Mouse (Mus musculus) E14TG2a.4 (cell line): ENCODE data around the gene Uqcc3.
"Not testable (repeated sequence)": the region's sequence is repeated elsewhere in the genome, so short reads cannot be mapped to it uniquely, and the experiment has no call there.

Experiments used
- H3K27me3 ChIP-seq: 2 replicates; pipeline ENCODE4 v1.6.1; 2014; ENCODE audit warnings: low read length, control low read depth; ENCODE audit not compliant: insufficient read depth
- H3K36me3 ChIP-seq: 2 replicates; pipeline ENCODE4 v1.6.1; 2014; ENCODE audit warnings: low read length, control low read depth; ENCODE audit not compliant: insufficient read depth
- H3K4me1 ChIP-seq: replicated peaks from 2 replicates; pipeline ENCODE4 v1.6.1; 2014; ENCODE audit warnings: low read depth, low read length, control low read depth
- H3K4me3 ChIP-seq: replicated peaks from 2 replicates; pipeline ENCODE4 v1.5.1; 2014; ENCODE audit warnings: mild to moderate bottlenecking, low read length
- H3K9me3 ChIP-seq: 2 replicates; pipeline ENCODE4 v1.6.1; 2014; ENCODE audit warnings: low read length, control low read depth
- CTCF ChIP-seq: conservative IDR thresholded peaks from 2 replicates; pipeline ENCODE4 v1.5.1; 2014; ENCODE audit warnings: low read length
- NANOG ChIP-seq: IDR thresholded peaks from 2 replicates; pipeline ENCODE4 v1.6.1; 2014; ENCODE audit warnings: borderline replicate concordance, low read length, mixed read lengths
- POU5F1 ChIP-seq: IDR thresholded peaks from 2 replicates; pipeline ENCODE4 v1.6.1; 2014; ENCODE audit warnings: low read length, borderline replicate concordance

Gene Uqcc3

GRCm38 (mm10) chr19:8870838-8871237, 9.9 kb downstream of the Uqcc3 start:
- Histone ChIP-seq H3K27me3 (no peaks in the 10 kb centered on the region), H3K4me3 (peak overlapping the region; percentile 100), H3K9me3 (no peaks in the 10 kb centered on the region), H3K4me1 (peaks cover 46% of the 10 kb centered on the region), H3K36me3 (peaks cover 38% of the 10 kb centered on the region)
- TF ChIP-seq POU5F1: no peak
- TF ChIP-seq CTCF: no peak
- no peak for TF ChIP-seq NANOG

- H3K27me3 ChIP-seq, H3K9me3 ChIP-seq: not testable (repeated sequence)
- Histone ChIP-seq H3K4me1 (peaks cover 45% of the 10 kb centered on the region), H3K36me3 (peaks cover 34% of the 10 kb centered on the region), H3K4me3 (peak overlapping the region; percentile 100)
Observed at GRCm38 (mm10) chr19:8870381-8870780, 10.3 kb downstream of the Uqcc3 start.

GRCm38 (mm10) chr19:8864265-8864664, 16.5 kb downstream of the Uqcc3 start:
- Histone ChIP-seq H3K27me3 (no peaks in the 10 kb centered on the region), H3K4me1 (peaks cover 4% of the 10 kb centered on the region; the same call in 1 of the 2 replicates), H3K4me3 (no peak overlapping the region), H3K9me3 (no peaks in the 10 kb centered on the region), H3K36me3 (no peaks in the 10 kb centered on the region)
- TF ChIP-seq NANOG (no peak), CTCF (0 out of 2 replicates have a peak, but pooled peaks have one; percentile 9), POU5F1 (no peak)

GRCm38 (mm10) chr19:8859018-8859417, 21.7 kb downstream of the Uqcc3 start:
- Histone ChIP-seq H3K4me1 (no peaks in the 10 kb centered on the region), H3K4me3 (no peak overlapping the region), H3K27me3 (no peaks in the 10 kb centered on the region), H3K9me3 (no peaks in the 10 kb centered on the region), H3K36me3 (no peaks in the 10 kb centered on the region)
- TF ChIP-seq CTCF: peak; percentile 29
- no peak for TF ChIP-seq POU5F1

- H3K27me3 ChIP-seq: no peaks in the 10 kb centered on the region
- H3K4me1 ChIP-seq: peaks cover 1% of the 10 kb centered on the region
- TF ChIP-seq NANOG (no peak), POU5F1 (no peak), CTCF (peak; percentile 79)
- H3K4me3 ChIP-seq: no peak overlapping the region
- no peaks in the 10 kb centered on the region for H3K36me3 ChIP-seq
- no peaks in the 10 kb centered on the region for H3K9me3 ChIP-seq
Observed at GRCm38 (mm10) chr19:8857689-8858088, 23.0 kb downstream of the Uqcc3 start.

GRCm38 (mm10) chr19:8853117-8853516, 27.6 kb downstream of the Uqcc3 start:
- Histone ChIP-seq H3K9me3 (no peaks in the 10 kb centered on the region), H3K4me3 (no peak overlapping the region), H3K27me3 (no peaks in the 10 kb centered on the region), H3K36me3 (peaks cover 8% of the 10 kb centered on the region), H3K4me1 (peaks cover 43% of the 10 kb centered on the region)
- TF ChIP-seq POU5F1: no peak
- TF ChIP-seq NANOG: no peak
- TF ChIP-seq CTCF: no peak

- no peaks in the 10 kb centered on the region for H3K27me3 ChIP-seq
- TF ChIP-seq POU5F1 (no peak), CTCF (no peak), NANOG (no peak)
- H3K4me3 ChIP-seq: peak overlapping the region; percentile 76
Observed at GRCm38 (mm10) chr19:8852236-8852928, 28.3 kb downstream of the Uqcc3 start.

GRCm38 (mm10) chr19:8851639-8852038, 29.1 kb downstream of the Uqcc3 start:
- H3K9me3 ChIP-seq: no peaks in the 10 kb centered on the region
- H3K4me3 ChIP-seq: peak overlapping the region; percentile 76
- H3K4me1 ChIP-seq: peaks cover 58% of the 10 kb centered on the region
- peak; percentile 10; the same call in 1 of the 2 replicates for TF ChIP-seq CTCF
- no peak for TF ChIP-seq POU5F1
- no peak for TF ChIP-seq NANOG
- no peaks in the 10 kb centered on the region for H3K27me3 ChIP-seq
- H3K36me3 ChIP-seq: peaks cover 22% of the 10 kb centered on the region

More at GRCm38 (mm10) chr19:8852236-8852928, 28.3 kb downstream of the Uqcc3 start:
- Histone ChIP-seq H3K36me3 (peaks cover 14% of the 10 kb centered on the region), H3K4me1 (peaks cover 50% of the 10 kb centered on the region), H3K9me3 (no peaks in the 10 kb centered on the region)

- Histone ChIP-seq H3K9me3 (no peaks in the 10 kb centered on the region), H3K4me3 (peak within 1 kb of the TSS; percentile 76), H3K27me3 (no peaks in the 10 kb centered on the region), H3K36me3 (peaks cover 33% of the 10 kb centered on the region), H3K4me1 (peaks cover 61% of the 10 kb centered on the region)
- no peak for TF ChIP-seq CTCF
- TF ChIP-seq NANOG: no peak
- TF ChIP-seq POU5F1: no peak
Observed at GRCm38 (mm10) chr19:8850402-8850901, 30.3 kb downstream of the Uqcc3 start, which contains the start of gene Lrrn4cl. TSS of gene Lrrn4cl (plus strand) at chr19:8850768.
